Mouse (Mus musculus) limb, embryonic 14.5 days (tissue): ENCODE measurements around the gene Atg4b. TPM values are rescaled to one million over a fixed set of nuclear protein-coding genes. Genes with fewer than 3 reads are reported as not detected.
A peak's percentile ranks its signal among the peaks of the same experiment; 100 is the strongest.
"Not testable (repeated sequence)": the region's sequence is repeated elsewhere in the genome, so short reads cannot be mapped to it uniquely, and the experiment has no call there.

ENCODE experiments used
- ATAC-seq: fragments of 200-750 bp; cut with Nextera tagmentation; 2 replicates; pipeline ENCODE4 v1.8.0; 2017; ENCODE audit warnings: low read depth, moderate number of reproducible peaks, moderate TSS enrichment; ENCODE audit not compliant: low FRiP score
- DNase-seq: peaks from one replicate; pipeline ENCODE4 v3.0.0-alpha.2; 2015; ENCODE audit warnings: low spot score
- H3K27ac ChIP-seq: fragments of 300-500 bp; sonication (generic); replicated peaks from 2 replicates; pipeline ENCODE4 v1.5.1; 2014; ENCODE audit warnings: low read depth, mild to moderate bottlenecking, low read length, moderate library complexity, mixed read lengths
- H3K27me3 ChIP-seq: fragments of 300-500 bp; sonication (generic); 2 replicates; pipeline ENCODE4 v1.6.1; 2014; ENCODE audit warnings: low read length, mixed read lengths; ENCODE audit not compliant: control insufficient read depth, insufficient read depth
- H3K36me3 ChIP-seq: fragments of 300-500 bp; sonication (generic); 2 replicates; pipeline ENCODE4 v1.6.1; 2014; ENCODE audit warnings: mild to moderate bottlenecking, low read length, moderate library complexity, mixed read lengths; ENCODE audit not compliant: control insufficient read depth, insufficient read depth
- H3K4me1 ChIP-seq: fragments of 300-500 bp; sonication (generic); 2 replicates; pipeline ENCODE4 v1.6.1; 2014; ENCODE audit warnings: antibody characterized with exemption, low read length, mixed read lengths; ENCODE audit not compliant: control insufficient read depth, insufficient read depth
- H3K4me2 ChIP-seq: fragments of 300-500 bp; sonication (generic); replicated peaks from 2 replicates; pipeline ENCODE4 v1.6.1; 2014; ENCODE audit warnings: low read depth, mild to moderate bottlenecking, low read length, moderate library complexity; ENCODE audit not compliant: severe bottlenecking
- H3K4me3 ChIP-seq: fragments of 300-500 bp; sonication (generic); replicated peaks from 2 replicates; pipeline ENCODE4 v1.5.1; 2014; ENCODE audit warnings: low read length
- H3K9ac ChIP-seq: fragments of 300-500 bp; sonication (generic); 2 replicates; pipeline ENCODE4 v1.6.1; 2014; ENCODE audit warnings: mild to moderate bottlenecking, low read depth, low read length, moderate library complexity; ENCODE audit not compliant: severe bottlenecking
- H3K9me3 ChIP-seq: fragments of 300-500 bp; sonication (generic); 2 replicates; pipeline ENCODE4 v1.6.1; 2016; ENCODE audit warnings: low read length; ENCODE audit not compliant: control insufficient read depth
- POLR2A ChIP-seq: fragments of 200-500 bp; IDR thresholded peaks from 2 replicates; pipeline ENCODE4 v1.8.0; 2012; ENCODE audit warnings: inconsistent platforms, mild to moderate bottlenecking, moderate library complexity, borderline replicate concordance; ENCODE audit not compliant: insufficient read depth, insufficient read length; ENCODE audit errors: extremely low read depth
- WGBS: fragments of 180-500 bp; shearing (Covaris S2); extraction: QIAGEN DNeasy Blood & Tissue Kit; methylation state at CpG from one replicate; pipeline ENCODE4 v1.1.7; 2014; 5-methylcytosine and 5-hydroxymethylcytosine counted together
- polyA plus RNA-seq, 2 experiments: library from polyadenylated mRNA; depleted of rRNA in 1 of 2; stranded (reverse) in 1 of 2; unstranded in 1 of 2; fragments of >200 nt; fragmentation: Nextera tagmentation in 1 of 2; extraction: Ambion mirVana in 1 of 2; gene quantifications; 2 replicates each; pipeline versions ENCODE4 v1.2.1 to v1.2.3; 2012 to 2014

Gene Atg4b
- polyA plus RNA-seq, 2 experiments = 59.1 to 81.8 TPM

GRCm38 (mm10) chr1:93755618-93756017 is 4.3 kb downstream of the Atg4b start:
- Histone ChIP-seq H3K36me3 (peaks cover under 1% of the 10 kb centered on the region; the same call in 1 of the 2 replicates), H3K9me3 (no peaks in the 10 kb centered on the region), H3K4me2 (peak overlapping the region; percentile 74), H3K27ac (no peak overlapping the region), H3K9ac (peak overlapping the region; percentile 86), H3K4me3 (peak overlapping the region; percentile 99), H3K27me3 (no peaks in the 10 kb centered on the region), H3K4me1 (peaks cover 20% of the 10 kb centered on the region)
- ATAC-seq = no peak
- 16% methylated on average over 7 of the region's 7 CpGs for WGBS
- no peak for TF ChIP-seq POLR2A
- DNase-seq = no peak

GRCm38 (mm10) chr1:93756154-93756553 is 4.9 kb downstream of the Atg4b start:
- no peak for ATAC-seq
- H3K4me3 ChIP-seq = no peak overlapping the region

GRCm38 (mm10) chr1:93760076-93760475 is 8.8 kb downstream of the Atg4b start:
- no peak for TF ChIP-seq POLR2A
- Histone ChIP-seq H3K4me3 (no peak overlapping the region), H3K9me3 (no peaks in the 10 kb centered on the region), H3K27me3 (no peaks in the 10 kb centered on the region), H3K9ac (no peak overlapping the region), H3K4me2 (no peak overlapping the region), H3K36me3 (no peaks in the 10 kb centered on the region), H3K27ac (no peak overlapping the region), H3K4me1 (peaks cover 13% of the 10 kb centered on the region)
- 96% methylated on average over 1 of the region's 1 CpGs for WGBS
- ATAC-seq (no peak), DNase-seq (no peak)

More at GRCm38 (mm10) chr1:93756154-93756553, 4.9 kb downstream of the Atg4b start:
- H3K36me3 ChIP-seq = no peaks in the 10 kb centered on the region
- no peaks in the 10 kb centered on the region for H3K27me3 ChIP-seq
- DNase-seq = no peak
- H3K9ac ChIP-seq = no peak overlapping the region
- H3K4me2 ChIP-seq = no peak overlapping the region
- no peaks in the 10 kb centered on the region for H3K9me3 ChIP-seq
- TF ChIP-seq POLR2A = no peak
- no peak overlapping the region for H3K27ac ChIP-seq
- H3K4me1 ChIP-seq = peaks cover 20% of the 10 kb centered on the region

GRCm38 (mm10) chr1:93763531-93763930 is 12.2 kb downstream of the Atg4b start:
- H3K36me3 ChIP-seq, H3K27ac ChIP-seq, H3K4me3 ChIP-seq, H3K9me3 ChIP-seq, DNase-seq, H3K4me1 ChIP-seq, H3K9ac ChIP-seq, ATAC-seq, H3K27me3 ChIP-seq, H3K4me2 ChIP-seq: not testable (repeated sequence)
- 92% methylated on average over 3 of the region's 3 CpGs for WGBS

GRCm38 (mm10) chr1:93764871-93765591 is 13.7 kb downstream of the Atg4b start:
- H3K4me1 ChIP-seq = no peaks in the 10 kb centered on the region
- peaks cover 5% of the 10 kb centered on the region for H3K36me3 ChIP-seq
- H3K9ac ChIP-seq = no peak overlapping the region
- no peak overlapping the region for H3K4me3 ChIP-seq
- no peaks in the 10 kb centered on the region for H3K9me3 ChIP-seq
- no peak overlapping the region for H3K4me2 ChIP-seq
- H3K27ac ChIP-seq = no peak overlapping the region
- DNase-seq (no peak), ATAC-seq (no peak)
- no peaks in the 10 kb centered on the region for H3K27me3 ChIP-seq
- whole genome bisulfite sequencing = 87% methylated on average over 9 of the region's 9 CpGs
- TF ChIP-seq POLR2A = no peak

GRCm38 (mm10) chr1:93767600-93767999 is 16.3 kb downstream of the Atg4b start:
- H3K36me3 ChIP-seq = peaks cover 8% of the 10 kb centered on the region
- WGBS = 94% methylated on average over 6 of the region's 6 CpGs
- H3K27me3 ChIP-seq = no peaks in the 10 kb centered on the region
- H3K4me1 ChIP-seq = no peaks in the 10 kb centered on the region
- DNase-seq (no peak), ATAC-seq (no peak)
- no peak overlapping the region for H3K27ac ChIP-seq
- no peak overlapping the region for H3K4me2 ChIP-seq
- H3K4me3 ChIP-seq = no peak overlapping the region
- TF ChIP-seq POLR2A = no peak
- H3K9me3 ChIP-seq = no peaks in the 10 kb centered on the region
- no peak overlapping the region for H3K9ac ChIP-seq
